Mouse (Mus musculus) c-Kit-positive CD71-negative TER-119-negative erythroid progenitor cells, embryonic 14.5 days (primary cell): ENCODE results near the gene Kndc1.

Experiments used
- DNase-seq: peaks from one replicate; pipeline ENCODE4 v3.0.0-alpha.2; 2013; ENCODE audit warnings: low read depth

Gene Kndc1

DNA sequence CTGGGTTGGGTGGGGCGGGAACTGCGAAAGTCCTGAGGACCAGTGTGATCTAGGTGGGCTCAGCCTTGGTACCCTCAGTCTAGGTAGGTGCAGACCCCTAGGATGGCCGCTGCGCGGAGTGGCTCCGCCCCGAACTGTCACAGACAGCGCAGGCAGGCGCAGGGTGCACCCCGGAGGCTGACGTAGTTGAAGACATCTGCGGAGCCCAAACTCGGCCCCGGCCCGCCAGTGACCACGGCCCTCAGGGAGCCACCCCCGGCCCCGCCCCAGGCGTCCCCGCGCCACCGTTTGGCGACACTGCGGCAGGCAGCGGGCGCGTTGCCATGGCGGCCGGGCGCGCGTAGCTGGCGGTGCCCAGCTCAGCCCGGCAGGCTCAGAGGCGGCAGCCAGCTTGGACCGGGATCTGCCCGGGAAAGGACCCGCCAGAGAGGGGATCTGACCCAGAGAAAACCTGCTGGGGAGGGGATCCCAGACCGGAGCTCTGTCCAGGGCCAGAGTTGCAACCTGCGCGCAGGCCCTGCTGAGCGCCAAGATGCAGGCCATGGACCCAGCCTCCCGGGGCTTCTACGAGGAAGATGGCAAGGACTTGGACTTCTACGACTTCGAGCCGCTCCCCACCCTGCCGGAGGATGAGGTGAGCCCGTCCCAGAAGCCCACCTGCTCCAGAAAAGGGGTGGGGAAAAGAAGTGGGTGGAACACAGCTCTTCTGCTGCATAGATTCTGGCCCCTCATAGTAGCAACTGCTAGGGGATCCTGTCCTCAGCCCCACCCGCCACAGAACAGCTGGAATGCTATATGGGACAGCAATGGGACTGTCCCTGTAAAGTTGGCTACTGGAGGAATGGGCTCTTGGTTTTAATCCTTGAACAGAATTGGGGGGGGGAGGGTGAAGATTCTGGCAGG is at the start of gene Kndc1:
Gene Kndc1 (plus strand): TSS at position 42 of the 903 bp plus-strand sequence.
- no peak for DNase-seq

GRCm38 (mm10) chr7:139845101-139845500 is 49.4 kb upstream of the Kndc1 start:
- DNase-seq = no peak

DNA sequence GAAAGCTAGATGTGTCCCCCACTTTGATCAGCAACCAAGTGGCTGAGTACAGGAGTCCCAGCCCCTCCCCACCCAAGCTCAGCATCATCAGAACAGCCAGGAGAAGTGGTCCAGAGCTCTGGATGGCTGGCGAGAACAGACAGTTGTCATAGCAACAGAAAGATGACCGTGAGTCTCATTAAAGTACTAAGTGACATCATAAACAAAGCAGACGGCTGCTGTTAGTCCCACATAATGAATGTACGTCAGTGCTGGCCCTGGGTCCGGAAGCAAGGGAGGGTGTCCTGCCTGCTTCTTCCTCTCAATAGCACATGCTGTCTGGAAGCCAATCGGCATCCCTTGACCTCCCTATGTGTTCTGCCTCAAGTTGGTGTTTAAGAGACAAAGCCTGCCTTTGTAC is 44.3 kb upstream of the Kndc1 start:
- no peak for DNase-seq

GRCm38 (mm10) chr7:139850677-139851076 is 43.8 kb upstream of the Kndc1 start:
- no peak for DNase-seq

DNA sequence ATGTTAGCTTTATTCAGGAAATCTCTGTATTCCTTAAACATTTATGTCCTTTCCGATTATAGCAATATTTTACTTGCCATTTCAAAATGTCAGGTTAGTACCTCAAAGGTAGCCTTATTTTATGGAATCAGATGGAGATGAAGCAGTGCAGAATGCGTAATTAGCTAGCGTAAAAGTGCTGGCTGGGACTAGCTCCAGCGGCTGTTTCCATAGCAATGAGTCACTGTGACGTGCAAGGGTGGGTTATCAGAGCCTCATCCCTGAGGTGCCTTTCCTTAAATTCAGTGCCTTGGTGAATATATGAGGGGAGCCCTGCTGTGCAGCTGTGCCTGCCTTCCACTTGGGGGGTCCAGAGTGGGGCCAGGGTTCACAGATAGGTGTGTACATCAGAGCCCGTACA is 43.4 kb upstream of the Kndc1 start:
- no peak for DNase-seq

DNA sequence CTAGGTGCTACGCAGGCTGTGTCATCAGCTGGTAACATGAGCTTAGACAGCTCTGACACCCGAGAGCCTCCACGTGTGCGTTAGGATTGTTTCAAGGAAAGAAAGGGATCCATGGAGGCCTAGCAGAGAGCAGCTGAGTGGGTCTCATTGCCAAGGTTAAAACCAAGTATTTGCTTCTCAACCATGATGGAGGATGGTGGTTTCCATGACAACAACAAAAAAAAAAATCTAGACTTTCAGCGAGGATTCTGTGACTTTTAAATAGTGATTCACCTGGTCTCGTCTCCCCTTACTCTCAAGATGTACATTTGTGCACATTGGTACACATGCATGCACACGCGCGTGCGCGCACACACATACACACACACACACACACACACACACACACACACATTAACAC is 39.2 kb upstream of the Kndc1 start:
- DNase-seq = no peak

DNA sequence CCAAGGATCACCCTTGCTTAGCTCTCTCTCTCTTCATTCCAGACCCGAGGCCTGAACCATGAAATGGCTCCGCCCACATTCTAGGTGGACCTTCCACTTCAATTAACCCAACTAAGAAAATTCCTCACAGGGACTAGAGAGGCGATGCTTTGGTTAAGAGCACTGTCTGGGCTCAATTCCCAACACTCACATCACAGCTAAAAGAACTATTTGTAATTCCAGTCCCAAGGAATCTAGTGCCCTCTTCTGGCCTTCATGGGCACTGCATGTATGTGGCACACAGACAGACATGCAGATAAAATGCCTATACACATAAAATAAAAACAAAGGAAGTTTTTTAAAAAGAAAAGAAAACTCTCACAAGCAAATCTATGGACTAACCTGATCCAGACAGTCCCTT is 33.1 kb upstream of the Kndc1 start:
- peak; percentile 23 for DNase-seq

DNA sequence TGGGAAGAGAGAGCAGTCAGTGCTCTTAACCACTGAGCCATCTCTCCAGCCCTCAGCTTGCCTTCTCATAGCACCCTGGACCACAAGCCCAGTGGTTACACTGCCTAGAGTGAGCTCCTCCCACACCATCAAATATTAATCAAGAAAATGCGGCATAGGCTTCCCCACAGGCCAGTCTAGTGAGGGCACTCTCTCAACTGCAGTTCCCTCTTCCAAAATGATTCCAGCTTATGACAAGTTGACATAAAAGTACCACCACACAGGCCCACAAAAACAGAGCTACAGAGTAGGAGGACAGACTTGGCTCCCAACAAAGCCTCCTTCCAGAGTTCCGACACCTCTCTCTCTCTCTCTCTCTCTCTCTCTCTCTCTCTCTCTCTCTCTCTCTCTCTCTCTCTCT is 31.4 kb upstream of the Kndc1 start:
- DNase-seq = no peak

DNA sequence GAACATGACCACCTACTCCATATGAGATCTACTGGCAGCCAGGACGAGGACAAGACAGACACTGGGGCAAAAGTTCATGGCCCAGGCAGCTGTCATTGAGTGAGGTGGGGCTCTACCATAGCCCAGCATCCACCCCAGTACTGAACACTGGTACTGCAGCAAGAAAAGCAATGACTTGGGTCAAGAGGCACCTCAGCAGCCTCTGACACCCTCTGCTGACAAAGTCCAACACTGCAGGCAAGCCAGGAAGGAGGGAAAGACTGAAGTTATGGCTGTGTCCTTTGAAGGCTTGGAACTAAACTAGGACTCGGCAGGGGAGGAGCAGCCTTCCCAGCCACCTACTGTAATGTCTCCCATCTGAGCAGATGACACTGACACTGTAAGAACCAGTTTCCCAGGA is 30.2 kb upstream of the Kndc1 start:
- no peak for DNase-seq

GRCm38 (mm10) chr7:139864871-139865270 is 29.6 kb upstream of the Kndc1 start:
- no peak for DNase-seq

GRCm38 (mm10) chr7:139871014-139871413 is 23.5 kb upstream of the Kndc1 start:
- no peak for DNase-seq

GRCm38 (mm10) chr7:139877167-139877792 is 17.2 kb upstream of the Kndc1 start:
- DNase-seq = no peak

DNA sequence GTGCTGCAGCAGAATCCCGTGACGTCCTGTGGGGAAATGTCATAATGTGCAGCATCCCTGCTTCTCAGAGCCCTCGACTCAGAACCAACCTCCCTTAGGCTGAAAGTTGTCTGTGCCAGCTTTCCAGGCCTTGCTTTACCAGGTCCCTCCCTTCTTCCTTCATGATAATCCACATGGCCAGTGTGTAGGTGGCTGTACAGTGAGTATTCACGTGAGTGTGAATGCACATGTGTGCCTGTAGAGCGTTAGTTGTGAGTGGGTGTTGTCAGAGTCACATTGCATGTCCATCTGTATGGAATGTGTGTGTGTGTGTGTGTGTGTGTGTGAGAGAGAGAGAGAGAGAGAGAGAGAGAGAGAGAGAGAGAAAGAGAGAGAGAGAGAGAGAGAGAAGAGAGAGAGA is 16.4 kb upstream of the Kndc1 start:
- no peak for DNase-seq

DNA sequence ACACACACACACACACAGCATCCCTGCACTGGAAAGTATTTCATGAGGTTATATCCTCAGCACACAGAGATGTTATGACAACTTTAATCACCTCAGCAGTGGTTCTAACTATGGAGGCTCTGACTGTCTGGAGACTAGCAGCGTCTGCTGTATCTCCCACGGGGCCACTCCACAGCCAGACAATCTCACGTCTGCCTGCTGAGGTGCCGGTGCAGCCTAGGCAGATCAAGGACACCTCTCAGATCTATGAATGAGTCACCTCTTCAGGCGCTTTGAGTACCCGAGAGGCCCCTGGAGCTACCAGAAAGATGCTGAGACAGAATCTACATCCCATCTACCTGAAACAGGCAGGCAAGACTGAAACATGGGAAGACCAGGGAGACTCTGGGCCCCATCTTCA is 15.9 kb upstream of the Kndc1 start:
- DNase-seq = no peak

- DNase-seq = no peak
Observed at GRCm38 (mm10) chr7:139883545-139883944, 11.0 kb upstream of the Kndc1 start.

- no peak for DNase-seq
Observed at GRCm38 (mm10) chr7:139891779-139892178, 2.7 kb upstream of the Kndc1 start.

DNA sequence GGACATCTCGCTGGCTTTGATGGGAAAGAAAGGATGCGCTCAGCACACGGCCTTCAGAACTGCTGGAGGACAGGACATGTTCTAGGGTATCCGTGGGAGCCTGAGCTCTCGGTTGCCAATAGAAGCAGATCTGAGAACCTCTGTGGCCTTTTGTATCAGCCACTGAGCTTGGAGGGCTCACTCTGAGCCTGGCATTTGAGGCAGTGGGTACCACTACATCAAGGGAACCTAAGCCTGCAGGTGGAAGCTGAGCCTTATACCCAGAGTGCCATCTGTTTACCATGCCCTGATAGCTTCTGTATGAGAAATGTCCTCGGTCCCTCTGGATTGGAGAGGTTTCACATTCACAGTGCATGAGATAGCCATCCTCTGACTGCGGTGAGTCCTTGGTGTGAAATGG is 1.8 kb downstream of the Kndc1 start:
- DNase-seq = no peak

DNA sequence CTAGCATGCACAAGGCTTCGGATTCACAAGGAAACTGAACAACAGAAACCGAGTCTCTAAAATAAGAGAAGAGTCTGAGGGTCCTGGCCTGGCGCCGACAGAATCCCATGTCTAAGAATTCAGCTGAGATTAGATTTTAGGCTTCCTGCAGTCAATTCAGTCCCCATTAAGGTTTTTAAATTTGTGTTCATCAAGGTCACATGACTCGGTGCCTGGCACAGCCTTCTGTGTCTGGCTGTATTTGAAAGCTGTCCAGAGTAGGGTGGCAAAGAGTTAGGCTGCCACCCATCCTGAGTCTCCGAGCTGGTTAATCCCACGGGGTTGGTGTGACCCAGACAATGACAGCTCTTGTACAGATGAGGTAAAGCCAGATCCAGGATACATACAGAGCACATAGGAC is 2.3 kb downstream of the Kndc1 start:
- no peak for DNase-seq

DNA sequence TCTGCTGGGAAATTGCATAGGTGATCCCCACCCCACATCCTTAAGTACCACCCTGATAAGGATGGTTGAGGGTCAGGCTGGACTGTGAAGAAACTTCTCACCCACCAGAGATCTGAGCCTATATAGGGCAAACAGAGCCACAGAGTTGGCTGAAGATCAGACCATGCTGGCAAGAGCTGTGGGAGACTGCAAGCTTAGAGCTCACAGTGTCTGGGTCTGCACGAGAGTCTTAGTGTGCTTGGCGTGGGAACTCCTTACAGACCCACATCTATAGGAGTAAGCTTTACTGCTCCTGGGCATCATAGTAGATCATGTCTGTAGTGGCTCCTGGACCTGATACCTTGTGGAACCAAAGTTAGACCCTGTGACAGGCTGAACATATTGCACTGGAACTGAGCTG is 4.1 kb downstream of the Kndc1 start:
- no peak for DNase-seq

DNA sequence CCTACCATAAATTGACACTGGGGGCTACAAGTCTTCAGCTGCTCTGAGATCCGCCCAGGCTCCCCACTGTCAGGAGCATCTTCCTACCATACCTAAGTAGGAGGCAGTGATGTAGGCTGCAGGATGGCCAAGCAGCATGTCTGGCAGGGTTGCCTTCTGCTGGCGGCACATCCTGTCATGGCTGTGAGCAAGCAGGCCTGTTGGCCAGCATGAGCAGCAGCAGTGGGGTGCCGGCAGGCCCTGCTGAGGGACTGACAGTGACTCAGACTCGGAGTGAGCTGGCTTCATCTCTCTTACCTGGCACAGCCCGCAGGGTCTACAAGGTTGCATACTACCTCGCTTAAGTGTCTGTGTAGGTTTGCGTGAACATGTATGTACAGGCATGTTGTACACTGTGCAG is 5.0 kb downstream of the Kndc1 start:
- no peak for DNase-seq

DNA sequence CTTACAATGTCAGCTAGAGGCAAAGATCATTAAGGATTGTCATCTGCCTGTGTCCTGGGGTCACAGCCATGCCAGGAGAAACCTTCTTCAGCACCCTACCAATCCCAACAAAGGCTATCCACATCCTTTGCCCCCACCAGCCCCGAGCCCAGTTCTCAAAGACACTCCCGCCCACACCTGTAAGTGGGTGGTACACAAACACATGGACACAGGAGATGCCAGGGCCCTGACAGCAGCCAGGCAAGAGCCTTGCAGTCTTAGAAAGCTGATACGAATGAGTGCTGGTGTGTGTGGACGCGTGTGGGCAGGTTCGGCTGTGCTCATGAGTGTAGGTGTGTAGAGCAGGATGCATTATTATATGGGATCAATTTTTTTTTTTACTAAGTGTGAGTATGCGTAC is 6.0 kb downstream of the Kndc1 start:
- no peak for DNase-seq

DNA sequence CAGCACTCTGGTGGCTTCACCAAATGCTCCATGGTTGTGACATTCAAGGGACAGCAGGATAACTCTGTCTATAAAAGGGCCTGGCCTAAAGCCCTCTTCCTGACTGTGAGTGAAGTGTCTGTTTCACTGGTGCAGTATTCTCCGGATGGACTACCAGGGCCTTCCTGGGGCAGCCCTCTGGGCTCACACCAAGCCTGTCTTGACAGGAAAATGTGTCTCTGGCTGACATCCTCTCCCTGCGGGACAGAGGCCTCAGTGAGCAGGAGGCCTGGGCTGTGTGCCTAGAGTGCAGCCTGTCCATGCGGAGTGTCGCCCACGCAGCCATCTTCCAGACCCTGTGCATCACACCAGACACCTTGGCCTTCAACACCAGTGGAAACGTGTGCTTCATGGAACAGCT is 6.4 kb downstream of the Kndc1 start:
- DNase-seq = no peak

DNA sequence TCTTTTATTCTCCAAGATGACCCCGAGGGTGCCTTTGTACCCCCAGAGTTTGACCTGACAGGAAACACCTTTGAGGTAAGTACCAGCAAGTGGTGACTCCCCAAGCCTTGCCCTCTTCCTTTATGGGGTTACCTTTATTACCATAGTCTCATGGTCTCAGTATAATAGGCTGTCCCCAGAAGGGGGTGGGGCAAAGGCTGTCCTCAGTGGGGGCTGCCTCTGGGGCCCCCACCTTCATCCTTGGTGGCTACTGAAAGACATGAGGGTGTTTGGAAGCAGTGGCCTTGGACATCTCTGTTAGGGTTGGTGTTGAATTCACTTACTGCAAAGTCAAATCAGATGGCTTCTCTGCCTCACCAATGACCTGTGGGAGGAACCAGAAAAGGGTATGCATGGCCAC is 7.5 kb downstream of the Kndc1 start:
- DNase-seq = no peak

- DNase-seq = no peak
Observed at GRCm38 (mm10) chr7:139905261-139905660, 10.8 kb downstream of the Kndc1 start.
